Mouse (Mus musculus) stomach, postnatal 0 days (tissue): ENCODE results near the gene Lypd6b.

Source experiments
- CTCF ChIP-seq: IDR thresholded peaks from 2 replicates; pipeline ENCODE4 v1.5.1; 2016; ENCODE audit warnings: antibody characterized with exemption, low read depth, mild to moderate bottlenecking, moderate library complexity
- EP300 ChIP-seq: optimal IDR thresholded peaks from 2 replicates; pipeline ENCODE3; 2016; ENCODE audit warnings: antibody characterized with exemption

DNA sequence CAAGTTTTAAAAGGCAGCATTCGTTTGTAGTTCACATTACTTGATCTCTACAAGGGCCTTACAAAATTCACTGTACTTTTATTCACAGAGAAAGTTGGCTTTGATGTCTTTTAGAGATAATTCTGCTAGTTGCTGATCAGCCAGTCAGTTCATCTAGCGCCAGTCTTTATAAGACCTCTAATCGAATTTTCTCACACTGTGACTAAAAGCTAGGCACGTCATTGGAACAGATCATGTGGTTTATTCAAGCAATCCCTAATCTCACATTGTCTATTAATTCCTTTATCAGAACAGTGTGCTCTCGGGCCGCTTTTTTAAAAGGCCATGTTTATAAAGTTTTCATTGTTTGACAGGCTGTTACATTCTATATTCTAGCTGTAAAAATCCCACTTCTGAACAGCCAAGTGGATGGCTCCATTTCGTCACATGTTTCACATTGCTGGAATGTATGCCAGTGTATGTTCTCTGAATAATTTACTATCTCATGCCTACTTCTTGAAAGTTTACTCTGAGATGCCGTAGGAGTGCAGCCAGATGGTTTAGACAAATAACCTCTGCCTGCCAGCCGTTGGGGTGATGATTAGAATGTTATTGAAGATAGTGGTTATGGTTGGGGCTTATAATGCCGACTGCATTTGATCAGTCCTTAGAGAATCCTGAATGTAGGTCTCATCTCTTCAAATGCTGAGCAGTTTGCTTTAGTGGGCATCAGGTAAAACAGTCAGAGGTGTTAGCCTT is 14.1 kb upstream of the Lypd6b start:
- no peak for TF ChIP-seq CTCF
- no peak for TF ChIP-seq EP300
